Mouse (Mus musculus): Measurements from ENCODE around the gene Gm20388. TPM values are rescaled to one million over a fixed set of nuclear protein-coding genes. Genes with fewer than 3 reads are reported as not detected.

The Gm20388 gene
- polyA plus RNA-seq, 1 experiment from 2014 or later: 5.5 TPM

- no peak overlapping the region for H3K27ac ChIP-seq
- peak overlapping the region; percentile 52 for H3K4me2 ChIP-seq
- 32% methylated on average over 11 of the region's 11 CpGs for WGBS
- H3K9ac ChIP-seq: no peak overlapping the region
- peaks cover 59% of the 10 kb centered on the region for H3K27me3 ChIP-seq
- peaks cover 2% of the 10 kb centered on the region; the same call in 1 of the 2 replicates for H3K36me3 ChIP-seq
- H3K4me3 ChIP-seq: no peak overlapping the region
- no peaks in the 10 kb centered on the region for H3K9me3 ChIP-seq
- peaks cover 22% of the 10 kb centered on the region for H3K4me1 ChIP-seq
- no peak for ATAC-seq (ENCODE audit: borderline replicate concordance, extremely low read depth, low FRiP score, low TSS enrichment)
Measured at GRCm38 (mm10) chr8:121072406-121073130, 1161.9 kb downstream of the Gm20388 start.

- H3K4me3 ChIP-seq: peak overlapping the region; percentile 23
- H3K4me1 ChIP-seq: peaks cover 22% of the 10 kb centered on the region
- ATAC-seq (ENCODE audit: borderline replicate concordance, extremely low read depth, low FRiP score, low TSS enrichment): no peak
- peak overlapping the region; percentile 30 for H3K9ac ChIP-seq
- H3K4me2 ChIP-seq: peak overlapping the region; percentile 52
- H3K27ac ChIP-seq: peak overlapping the region; percentile 36
- H3K27me3 ChIP-seq: peaks cover 65% of the 10 kb centered on the region
- H3K36me3 ChIP-seq: peaks cover 2% of the 10 kb centered on the region; the same call in 1 of the 2 replicates
- WGBS: 8% methylated on average over 48 of the region's 48 CpGs
- no peaks in the 10 kb centered on the region for H3K9me3 ChIP-seq
Measured at GRCm38 (mm10) chr8:121073174-121074107, 1162.8 kb downstream of the Gm20388 start.

DNA sequence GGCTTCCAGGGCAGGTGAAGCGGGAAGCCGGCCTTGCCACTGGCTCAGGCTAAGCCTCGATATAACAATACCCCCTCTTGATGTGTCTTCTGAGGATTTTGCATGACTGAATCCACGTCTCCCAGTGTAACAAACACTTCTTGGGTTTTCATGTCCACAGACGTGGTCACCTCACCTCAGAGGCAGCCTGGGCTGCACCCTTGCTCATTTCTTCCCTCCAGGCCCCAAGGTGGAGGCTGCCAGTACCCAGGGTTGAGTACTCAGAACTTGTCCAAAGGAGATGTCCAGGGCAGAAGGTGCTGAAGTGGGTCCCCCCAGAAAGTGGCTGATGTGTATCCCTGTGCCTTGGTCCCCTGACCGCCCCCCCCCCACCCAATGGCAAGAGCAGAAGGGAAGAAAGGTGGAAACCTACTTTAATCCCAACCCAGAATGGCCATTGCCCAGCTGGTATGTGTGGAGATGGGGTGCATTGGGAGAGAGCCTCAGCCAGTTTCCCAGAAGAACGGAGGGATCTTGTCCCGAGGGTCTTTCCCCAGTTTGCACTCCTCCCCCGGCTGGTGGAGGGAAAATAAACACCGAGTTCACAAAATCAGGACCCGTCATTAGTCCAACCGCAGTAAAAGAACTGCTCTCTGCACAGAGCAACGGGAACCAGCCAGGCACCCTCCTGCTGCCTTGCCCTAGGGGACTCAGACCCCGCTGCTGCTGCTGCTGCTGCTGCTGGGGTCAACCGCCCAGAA is 1163.6 kb downstream of the Gm20388 start:
- Histone ChIP-seq H3K36me3 (peaks cover 2% of the 10 kb centered on the region; the same call in 1 of the 2 replicates), H3K4me3 (peak overlapping the region; percentile 23), H3K4me2 (peak overlapping the region; percentile 52), H3K27me3 (peaks cover 73% of the 10 kb centered on the region), H3K4me1 (peaks cover 22% of the 10 kb centered on the region), H3K27ac (peak overlapping the region; percentile 36; the same call in 1 of the 2 replicates), H3K9me3 (no peaks in the 10 kb centered on the region), H3K9ac (peak overlapping the region; percentile 30)
- 21% methylated on average over 15 of the region's 15 CpGs for WGBS
- no peak for ATAC-seq (ENCODE audit: borderline replicate concordance, extremely low read depth, low FRiP score, low TSS enrichment)

- 0 out of 2 replicates have a peak overlapping the region, but pooled peaks have one; percentile 36 for H3K27ac ChIP-seq
- H3K9ac ChIP-seq: peak overlapping the region; percentile 30; the same call in 1 of the 2 replicates
- no peaks in the 10 kb centered on the region for H3K9me3 ChIP-seq
- peaks cover 22% of the 10 kb centered on the region for H3K4me1 ChIP-seq
- no peak for ATAC-seq (ENCODE audit: borderline replicate concordance, extremely low read depth, low FRiP score, low TSS enrichment)
- H3K4me2 ChIP-seq: peak overlapping the region; percentile 52
- H3K27me3 ChIP-seq: peaks cover 73% of the 10 kb centered on the region
- H3K36me3 ChIP-seq: peaks cover 2% of the 10 kb centered on the region; the same call in 1 of the 2 replicates
- WGBS: 8% methylated on average over 10 of the region's 10 CpGs
- peak overlapping the region; percentile 23 for H3K4me3 ChIP-seq
Measured at GRCm38 (mm10) chr8:121074848-121075145, 1164.2 kb downstream of the Gm20388 start.

GRCm38 (mm10) chr8:121075936-121076335 is 1165.3 kb downstream of the Gm20388 start:
- Histone ChIP-seq H3K36me3 (peaks cover 2% of the 10 kb centered on the region; the same call in 1 of the 2 replicates), H3K4me3 (peak overlapping the region; percentile 18), H3K9me3 (no peaks in the 10 kb centered on the region), H3K4me1 (peaks cover 27% of the 10 kb centered on the region), H3K27ac (peak overlapping the region; percentile 26), H3K27me3 (peaks cover 81% of the 10 kb centered on the region), H3K9ac (no peak overlapping the region), H3K4me2 (peak overlapping the region; percentile 52)
- WGBS: 39% methylated on average over 13 of the region's 13 CpGs
- no peak for ATAC-seq (ENCODE audit: borderline replicate concordance, extremely low read depth, low FRiP score, low TSS enrichment)

GRCm38 (mm10) chr8:121076555-121076954 is 1165.9 kb downstream of the Gm20388 start:
- 45% methylated on average over 7 of the region's 7 CpGs for WGBS
- Histone ChIP-seq H3K9ac (no peak overlapping the region), H3K4me3 (peak overlapping the region; percentile 18), H3K9me3 (no peaks in the 10 kb centered on the region), H3K27ac (peak overlapping the region; percentile 26; the same call in 1 of the 2 replicates), H3K4me1 (peaks cover 25% of the 10 kb centered on the region), H3K4me2 (peak overlapping the region; percentile 52), H3K36me3 (peaks cover 2% of the 10 kb centered on the region; the same call in 1 of the 2 replicates), H3K27me3 (peaks cover 80% of the 10 kb centered on the region)
- no peak for ATAC-seq (ENCODE audit: borderline replicate concordance, extremely low read depth, low FRiP score, low TSS enrichment)

GRCm38 (mm10) chr8:121078721-121079120 is 1168.1 kb downstream of the Gm20388 start:
- Histone ChIP-seq H3K36me3 (peaks cover 2% of the 10 kb centered on the region; the same call in 1 of the 2 replicates), H3K4me2 (peak overlapping the region; percentile 78), H3K9me3 (no peaks in the 10 kb centered on the region), H3K4me1 (peaks cover 27% of the 10 kb centered on the region), H3K27me3 (peaks cover 93% of the 10 kb centered on the region), H3K27ac (no peak overlapping the region), H3K4me3 (peak overlapping the region; percentile 73), H3K9ac (peak overlapping the region; percentile 82; the same call in 1 of the 2 replicates)
- no peak for ATAC-seq (ENCODE audit: borderline replicate concordance, extremely low read depth, low FRiP score, low TSS enrichment)
- WGBS: 25% methylated on average over 14 of the region's 14 CpGs

DNA sequence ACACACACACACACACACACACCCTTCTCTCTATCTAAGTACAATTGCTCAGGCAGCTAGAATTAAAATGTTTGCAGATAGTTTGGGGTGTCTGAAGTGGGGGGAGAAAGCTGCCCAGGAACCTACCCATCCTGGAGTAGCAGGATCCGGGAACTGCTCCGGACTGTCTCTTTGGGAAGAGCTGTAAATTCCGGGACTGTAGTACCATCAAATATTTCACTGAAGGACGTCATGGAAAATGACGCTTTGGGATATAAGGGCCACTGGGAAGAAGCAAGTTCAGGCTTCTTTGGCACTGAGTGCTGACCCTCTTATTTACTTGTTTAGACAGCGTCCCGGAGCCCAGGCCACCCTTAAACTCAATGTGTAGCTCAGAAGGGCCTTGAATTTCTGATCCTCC is 1168.6 kb downstream of the Gm20388 start:
- H3K36me3 ChIP-seq: peaks cover 2% of the 10 kb centered on the region; the same call in 1 of the 2 replicates
- H3K9ac ChIP-seq: peak overlapping the region; percentile 82; the same call in 1 of the 2 replicates
- H3K27me3 ChIP-seq: peaks cover 93% of the 10 kb centered on the region
- H3K4me1 ChIP-seq: peaks cover 24% of the 10 kb centered on the region; the same call in 1 of the 2 replicates
- ATAC-seq (ENCODE audit: borderline replicate concordance, extremely low read depth, low FRiP score, low TSS enrichment): no peak
- peak overlapping the region; percentile 78 for H3K4me2 ChIP-seq
- 28% methylated on average over 7 of the region's 7 CpGs for WGBS
- no peak overlapping the region for H3K27ac ChIP-seq
- no peaks in the 10 kb centered on the region for H3K9me3 ChIP-seq
- peak overlapping the region; percentile 73 for H3K4me3 ChIP-seq

DNA sequence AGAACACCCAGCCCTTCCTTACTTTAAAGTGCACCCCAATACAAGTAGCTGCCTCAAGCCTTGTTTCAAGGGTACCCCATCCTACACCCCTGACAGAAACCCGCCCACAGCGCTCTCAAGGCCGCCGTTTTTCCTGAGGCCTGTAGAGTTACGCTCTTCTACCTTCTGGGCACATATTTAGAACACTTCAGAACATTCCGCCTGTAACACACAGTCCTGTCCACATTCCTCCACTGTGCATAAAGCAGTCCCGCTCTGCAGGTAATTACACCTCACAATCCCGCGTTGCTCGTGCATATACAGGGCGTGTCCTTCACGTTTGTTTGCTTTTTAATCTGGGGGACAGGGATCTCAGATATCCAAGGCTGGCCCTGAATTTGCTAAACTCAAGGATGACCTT is 1169.3 kb downstream of the Gm20388 start:
- no peak for ATAC-seq (ENCODE audit: borderline replicate concordance, extremely low read depth, low FRiP score, low TSS enrichment)
- peaks cover 16% of the 10 kb centered on the region; the same call in 1 of the 2 replicates for H3K4me1 ChIP-seq
- H3K27ac ChIP-seq: 0 out of 2 replicates have a peak overlapping the region, but pooled peaks have one; percentile 3
- no peaks in the 10 kb centered on the region for H3K9me3 ChIP-seq
- WGBS: 24% methylated on average over 12 of the region's 12 CpGs
- peaks cover 93% of the 10 kb centered on the region for H3K27me3 ChIP-seq
- H3K4me2 ChIP-seq: peak overlapping the region; percentile 78
- H3K36me3 ChIP-seq: peaks cover 2% of the 10 kb centered on the region; the same call in 1 of the 2 replicates
- peak overlapping the region; percentile 73 for H3K4me3 ChIP-seq
- H3K9ac ChIP-seq: peak overlapping the region; percentile 82

- no peak for ATAC-seq (ENCODE audit: borderline replicate concordance, extremely low read depth, low FRiP score, low TSS enrichment)
- WGBS: 2% methylated on average over 49 of the region's 49 CpGs
- H3K4me1 ChIP-seq: 0 out of 2 replicates have a peak, but pooled peaks cover 15% of the 10 kb centered on the region
- no peaks in the 10 kb centered on the region for H3K9me3 ChIP-seq
- peak overlapping the region; percentile 82 for H3K9ac ChIP-seq
- peaks cover 93% of the 10 kb centered on the region for H3K27me3 ChIP-seq
- peak overlapping the region; percentile 78 for H3K4me2 ChIP-seq
- H3K4me3 ChIP-seq: peak overlapping the region; percentile 73
- H3K27ac ChIP-seq: peak overlapping the region; percentile 99
- H3K36me3 ChIP-seq: peaks cover 2% of the 10 kb centered on the region; the same call in 1 of the 2 replicates
Measured at GRCm38 (mm10) chr8:121080361-121081090, 1169.9 kb downstream of the Gm20388 start.

All from lung, embryonic 15.5 days (tissue).